Mouse (Mus musculus) MEL (cell line): ENCODE measurements around the gene Arhgap9. TPM values are rescaled to one million over a fixed set of nuclear protein-coding genes. Genes with fewer than 3 reads are reported as not detected.
A peak's percentile ranks its signal among the peaks of the same experiment; 100 is the strongest.

ENCODE experiments used
- DNase-seq: peaks from one replicate; pipeline ENCODE4 v3.0.0; 2011; ENCODE audit warnings: low read depth, low spot score
- H3K27ac ChIP-seq: 2 replicates; pipeline ENCODE4 v1.5.1; 2012; ENCODE audit warnings: low read depth, mild to moderate bottlenecking, control low read depth, low read length, moderate library complexity; ENCODE audit not compliant: control insufficient read depth
- H3K27me3 ChIP-seq, 2 experiments: fragments of 150-350 bp in 1 of 2; sonication (generic) in 1 of 2; 2 replicates each; pipeline ENCODE4 v1.6.1; 2012; ENCODE audit warnings: low read length in 2 of 2, mild to moderate bottlenecking in 2 of 2, improper control_type of control experiment in 1 of 2, moderate library complexity in 1 of 2; ENCODE audit not compliant: insufficient read depth in 2 of 2, control insufficient read depth in 1 of 2
- H3K36me3 ChIP-seq, 2 experiments: 2 replicates each; pipeline ENCODE4 v1.6.1; 2012 to 2014; ENCODE audit warnings: low read length in 2 of 2, improper control_type of control experiment in 1 of 2, inconsistent platforms in 1 of 2, mild to moderate bottlenecking in 1 of 2; ENCODE audit not compliant: insufficient read depth in 2 of 2, control insufficient read depth in 1 of 2
- H3K4me1 ChIP-seq, 2 experiments: fragments of 150-350 bp in 1 of 2; sonication (generic) in 1 of 2; 2 replicates each; pipeline ENCODE4 v1.6.1; 2012; ENCODE audit warnings: low read length in 2 of 2, improper control_type of control experiment in 1 of 2, mild to moderate bottlenecking in 1 of 2; ENCODE audit not compliant: insufficient read depth in 2 of 2, control insufficient read depth in 1 of 2
- H3K4me3 ChIP-seq, 2 experiments: fragments of 150-350 bp in 1 of 2; sonication (generic) in 1 of 2; 2 replicates each; pipeline ENCODE4 v1.5.1; 2012; ENCODE audit warnings: low read depth in 2 of 2, low read length in 2 of 2, mild to moderate bottlenecking in 2 of 2, moderate library complexity in 2 of 2, control low read depth in 1 of 2, improper control_type of control experiment in 1 of 2; ENCODE audit not compliant: control insufficient read depth in 1 of 2, insufficient read depth in 1 of 2
- H3K79me2 ChIP-seq: 2 replicates; pipeline ENCODE4 v1.6.1; 2012; ENCODE audit warnings: mild to moderate bottlenecking, low read length, moderate library complexity; ENCODE audit not compliant: control insufficient read depth, poor library complexity, insufficient read depth
- H3K9ac ChIP-seq: 2 replicates; pipeline ENCODE4 v1.6.1; 2012; ENCODE audit warnings: low read depth, mild to moderate bottlenecking, control low read depth, low read length, moderate library complexity; ENCODE audit not compliant: control insufficient read depth, poor library complexity, severe bottlenecking
- H3K9me3 ChIP-seq: fragments of 150-350 bp; sonication (generic); replicated peaks from 2 replicates; pipeline ENCODE4 v1.6.1; 2012; ENCODE audit warnings: mild to moderate bottlenecking, low read length, improper control_type of control experiment, moderate library complexity; ENCODE audit not compliant: insufficient read depth
- BHLHE40 ChIP-seq: IDR thresholded peaks from 2 replicates; pipeline ENCODE4 v1.6.1; 2012; ENCODE audit warnings: low read depth, mild to moderate bottlenecking, inconsistent platforms, low read length, improper control_type of control experiment, borderline replicate concordance
- CTCF ChIP-seq, 3 experiments: IDR thresholded peaks in 2 of 3; conservative IDR thresholded peaks in 1 of 3; 2 replicates each; pipeline ENCODE4 v1.5.1; 2011 to 2012; ENCODE audit warnings: low read length in 3 of 3, low read depth in 2 of 3, mild to moderate bottlenecking in 2 of 3, improper control_type of control experiment in 1 of 3, inconsistent platforms in 1 of 3, mixed read lengths in 1 of 3, moderate library complexity in 1 of 3; ENCODE audit not compliant: control insufficient read depth in 1 of 3, insufficient read depth in 1 of 3, poor library complexity in 1 of 3, severe bottlenecking in 1 of 3
- ELF1 ChIP-seq: IDR thresholded peaks from 2 replicates; pipeline ENCODE4 v1.6.1; 2014; ENCODE audit warnings: low read depth, mild to moderate bottlenecking, inconsistent platforms, low read length, improper control_type of control experiment, moderate library complexity
- EP300 ChIP-seq, 2 experiments: IDR thresholded peaks; 2 replicates each; pipeline ENCODE4 v1.6.1; 2011; ENCODE audit warnings: improper control_type of control experiment in 2 of 2, low read length in 2 of 2, low read depth in 1 of 2, mild to moderate bottlenecking in 1 of 2
- ETS1 ChIP-seq: IDR thresholded peaks from 2 replicates; pipeline ENCODE4 v1.6.1; 2012; ENCODE audit warnings: low read depth, mild to moderate bottlenecking, inconsistent platforms, low read length, improper control_type of control experiment, moderate library complexity
- GABPA ChIP-seq: IDR thresholded peaks from 2 replicates; pipeline ENCODE4 v1.6.1; 2012; ENCODE audit warnings: low read depth, mild to moderate bottlenecking, inconsistent platforms, low read length, improper control_type of control experiment, moderate library complexity
- GATA1 ChIP-seq: IDR thresholded peaks from 2 replicates; pipeline ENCODE4 v1.6.1; 2011; ENCODE audit warnings: low read depth, low read length, improper control_type of control experiment
- HCFC1 ChIP-seq: IDR thresholded peaks from 2 replicates; pipeline ENCODE4 v1.6.1; 2012; ENCODE audit warnings: low read depth, mild to moderate bottlenecking, inconsistent platforms, low read length, improper control_type of control experiment, moderate library complexity
- JUND ChIP-seq: IDR thresholded peaks from 2 replicates; pipeline ENCODE4 v1.6.1; 2011; ENCODE audit warnings: low read depth, mild to moderate bottlenecking, improper control_type of control experiment, low read length
- KAT2A ChIP-seq: conservative IDR thresholded peaks from 2 replicates; pipeline ENCODE4 v1.6.1; 2012; ENCODE audit warnings: low read depth, low read length, improper control_type of control experiment, inconsistent platforms
- MAFK ChIP-seq: IDR thresholded peaks from 2 replicates; pipeline ENCODE4 v1.6.1; 2011; ENCODE audit warnings: low read depth, mild to moderate bottlenecking, low read length, improper control_type of control experiment, borderline replicate concordance
- MAX ChIP-seq: IDR thresholded peaks from 2 replicates; pipeline ENCODE4 v1.6.1; 2011; ENCODE audit warnings: low read length, improper control_type of control experiment
- MAZ ChIP-seq: IDR thresholded peaks from 2 replicates; pipeline ENCODE4 v1.6.1; 2012; ENCODE audit warnings: low read depth, mild to moderate bottlenecking, inconsistent platforms, low read length, improper control_type of control experiment
- MEF2A ChIP-seq: IDR thresholded peaks from 2 replicates; pipeline ENCODE4 v1.6.1; 2014; ENCODE audit warnings: low read depth, mild to moderate bottlenecking, inconsistent platforms, low read length, improper control_type of control experiment; ENCODE audit not compliant: poor library complexity, insufficient replicate concordance, severe bottlenecking; ENCODE audit errors: extremely low read depth
- MXI1 ChIP-seq: IDR thresholded peaks from 2 replicates; pipeline ENCODE4 v1.6.1; 2011; ENCODE audit warnings: mild to moderate bottlenecking, low read depth, low read length, improper control_type of control experiment
- NELFE ChIP-seq: IDR thresholded peaks from 2 replicates; pipeline ENCODE4 v1.6.1; 2011; ENCODE audit warnings: low read depth, low read length, improper control_type of control experiment
- POLR2AphosphoS2 ChIP-seq: IDR thresholded peaks from 2 replicates; pipeline ENCODE4 v1.6.1; 2011; ENCODE audit warnings: low read length, improper control_type of control experiment
- RAD21 ChIP-seq: IDR thresholded peaks from 2 replicates; pipeline ENCODE4 v1.6.1; 2011; ENCODE audit warnings: mild to moderate bottlenecking, low read depth, low read length, improper control_type of control experiment
- RCOR1 ChIP-seq: IDR thresholded peaks from 2 replicates; pipeline ENCODE4 v1.6.1; 2012; ENCODE audit warnings: low read depth, mild to moderate bottlenecking, inconsistent platforms, low read length, improper control_type of control experiment
- SIN3A ChIP-seq: IDR thresholded peaks from 2 replicates; pipeline ENCODE4 v1.6.1; 2012; ENCODE audit warnings: low read length, improper control_type of control experiment, inconsistent platforms
- TAL1 ChIP-seq: IDR thresholded peaks from 2 replicates; pipeline ENCODE4 v1.6.1; 2012; ENCODE audit warnings: mild to moderate bottlenecking, inconsistent platforms, low read length, moderate library complexity, mixed read lengths
- TBP ChIP-seq: IDR thresholded peaks from 2 replicates; pipeline ENCODE4 v1.8.0; 2011; ENCODE audit warnings: low read depth, low read length, improper control_type of control experiment
- USF2 ChIP-seq, 2 experiments: IDR thresholded peaks; 2 replicates each; pipeline ENCODE4 v1.6.1; 2011 to 2012; ENCODE audit warnings: improper control_type of control experiment in 2 of 2, low read length in 2 of 2, borderline replicate concordance in 1 of 2, inconsistent platforms in 1 of 2, low read depth in 1 of 2, mild to moderate bottlenecking in 1 of 2; ENCODE audit not compliant: insufficient read depth in 1 of 2
- ZKSCAN1 ChIP-seq: IDR thresholded peaks from 2 replicates; pipeline ENCODE4 v1.6.1; 2012; ENCODE audit warnings: low read depth, mild to moderate bottlenecking, inconsistent platforms, low read length, improper control_type of control experiment, moderate library complexity
- ZMIZ1 ChIP-seq: IDR thresholded peaks from 2 replicates; pipeline ENCODE4 v1.6.1; 2012; ENCODE audit warnings: low read depth, mild to moderate bottlenecking, inconsistent platforms, low read length, improper control_type of control experiment, moderate library complexity
- polyA plus RNA-seq, 2 experiments: library from polyadenylated mRNA; stranded (reverse) in 1 of 2; unstranded in 1 of 2; fragments of >175 nt in 1 of 2; fragments of >200 nt in 1 of 2; gene quantifications; 2 replicates each; pipeline versions ENCODE4 v1.2.1 to v1.2.4; 2012; ENCODE audit warnings: low replicate concordance in 2 of 2, low read depth in 1 of 2; ENCODE audit not compliant: insufficient read length in 2 of 2, insufficient read depth in 1 of 2, missing spikeins in 1 of 2
- total RNA-seq: library from RNA; depleted of rRNA; stranded (reverse); fragments of 300-350 nt; gene quantifications from 2 replicates; pipeline ENCODE4 v1.2.3, GENCODE M21; 2012

The Arhgap9 gene
- total and polyA plus RNA-seq, 3 experiments: 24.4 to 41.1 TPM; not detected in 1

GRCm38 (mm10) chr10:127350594-127351284 lies 29.0 kb downstream of the Arhgap9 start (continued):
- TF ChIP-seq ZMIZ1 (0 out of 2 replicates have a peak, but pooled peaks have one; percentile 60), JUND (no peak), CTCF (IDR thresholded peaks at IDR 0.05 in 2 of 3, conservative IDR thresholded peaks at IDR 0.05 in 1 of 3; ENCODE audit: control insufficient read depth in 1 of 3, insufficient read depth in 1 of 3, low read depth in 2 of 3, low read length in 3 of 3, poor library complexity in 1 of 3, severe bottlenecking in 1 of 3) (peak; percentile 91 to 93 (median 92)), HCFC1 (0 out of 2 replicates have a peak, but pooled peaks have one; percentile 41), ETS1 (no peak), POLR2AphosphoS2 (no peak), MAX (peak; percentile 69), TBP (peak; percentile 36; the same call in 1 of the 2 replicates), MAFK (no peak), TAL1 (no peak), RCOR1 (no peak), SIN3A (peak; percentile 56), ZKSCAN1 (no peak), KAT2A (no peak), USF2 (IDR thresholded peaks at IDR 0.05; ENCODE audit: borderline replicate concordance in 1 of 2, insufficient read depth in 1 of 2, low read depth in 1 of 2, low read length in 2 of 2) (no peak), MAZ (peak; percentile 51; the same call in 1 of the 2 replicates), RAD21 (peak; percentile 58), GATA1 (no peak), MXI1 (peak; percentile 63; the same call in 1 of the 2 replicates)

- H3K27ac ChIP-seq: no peak overlapping the region
- H3K36me3 ChIP-seq: no peaks in the 10 kb centered on the region
- peaks cover 0 to 14% of the 10 kb centered on the region in 2 experiments; a peak in 2 of 4 replicates for H3K4me1 ChIP-seq
- no peaks in the 10 kb centered on the region for H3K79me2 ChIP-seq
- H3K27me3 ChIP-seq: peaks cover 0 to 1% of the 10 kb centered on the region in 2 experiments; a peak in 2 of 4 replicates
- no peak for DNase-seq
- TF ChIP-seq ZKSCAN1: no peak
- no peak for TF ChIP-seq ELF1
- no peak for TF ChIP-seq MXI1
- no peak for TF ChIP-seq MEF2A
- TF ChIP-seq GATA1: no peak
- TF ChIP-seq ETS1: no peak
- TF ChIP-seq NELFE: no peak
- no peak for TF ChIP-seq BHLHE40
- TF ChIP-seq RAD21: no peak
- TF ChIP-seq GABPA: no peak
- TF ChIP-seq EP300 (IDR thresholded peaks at IDR 0.05; ENCODE audit: low read depth in 1 of 2, low read length in 2 of 2): no peak
- no peak for TF ChIP-seq RCOR1
- H3K9ac ChIP-seq: no peak overlapping the region
- no peak overlapping the region for H3K4me3 ChIP-seq
- H3K9me3 ChIP-seq: no peaks in the 10 kb centered on the region
These were observed 29.5 kb downstream of the Arhgap9 start for GRCm38 (mm10) chr10:127351285-127351595.
